Mouse (Mus musculus): ENCODE measurements around the gene Olfr458.
A peak's percentile ranks its signal among the peaks of the same experiment; 100 is the strongest.
"Not testable (repeated sequence)": the region's sequence is repeated elsewhere in the genome, so short reads cannot be mapped to it uniquely, and the experiment has no call there.

Gene Olfr458

GRCm38 (mm10) chr6:42465096-42465495 lies at the start of gene Olfr458:
Olfr458 (minus strand) TSS chr6:42465196.
- no peaks in the 10 kb centered on the region for H3K36me3 ChIP-seq (ENCODE audit: control insufficient read depth, insufficient read depth, low read length, poor library complexity, severe bottlenecking)
- no peaks in the 10 kb centered on the region for H3K27me3 ChIP-seq (ENCODE audit: control insufficient read depth, insufficient read depth, low read length, poor library complexity, severe bottlenecking)
- DNase-seq (ENCODE audit: low read depth, low spot score), result no peak

GRCm38 (mm10) chr6:42513461-42513860 lies 48.5 kb upstream of the Olfr458 start:
- DNase-seq (ENCODE audit: low read depth, low spot score), result no peak
- Histone ChIP-seq H3K36me3 (ENCODE audit: control insufficient read depth, insufficient read depth, low read length, poor library complexity, severe bottlenecking) (no peaks in the 10 kb centered on the region), H3K27me3 (ENCODE audit: control insufficient read depth, insufficient read depth, low read length, poor library complexity, severe bottlenecking) (no peaks in the 10 kb centered on the region)

GRCm38 (mm10) chr6:42509311-42509710 lies 44.3 kb upstream of the Olfr458 start:
- Histone ChIP-seq H3K36me3 (ENCODE audit: control insufficient read depth, insufficient read depth, low read length, poor library complexity, severe bottlenecking) (no peaks in the 10 kb centered on the region; the same call in 1 of the 2 replicates), H3K27me3 (ENCODE audit: control insufficient read depth, insufficient read depth, low read length, poor library complexity, severe bottlenecking) (no peaks in the 10 kb centered on the region)
- DNase-seq (ENCODE audit: low read depth, low spot score), result no peak

- H3K27me3 ChIP-seq (ENCODE audit: control insufficient read depth, insufficient read depth, low read length, poor library complexity, severe bottlenecking), result no peaks in the 10 kb centered on the region
Measured at GRCm38 (mm10) chr6:42503478-42503877, 38.5 kb upstream of the Olfr458 start.

GRCm38 (mm10) chr6:42489731-42490130 lies 24.7 kb upstream of the Olfr458 start:
- DNase-seq (ENCODE audit: low read depth, low spot score), result no peak
- Histone ChIP-seq H3K27me3 (ENCODE audit: control insufficient read depth, insufficient read depth, low read length, poor library complexity, severe bottlenecking) (no peaks in the 10 kb centered on the region), H3K36me3 (ENCODE audit: control insufficient read depth, insufficient read depth, low read length, poor library complexity, severe bottlenecking) (no peaks in the 10 kb centered on the region)

More at GRCm38 (mm10) chr6:42503478-42503877, 38.5 kb upstream of the Olfr458 start:
- no peak for DNase-seq (ENCODE audit: low read depth, low spot score)
- no peaks in the 10 kb centered on the region; the same call in 1 of the 2 replicates for H3K36me3 ChIP-seq (ENCODE audit: control insufficient read depth, insufficient read depth, low read length, poor library complexity, severe bottlenecking)

- H3K27me3 ChIP-seq (ENCODE audit: control insufficient read depth, insufficient read depth, low read length, poor library complexity, severe bottlenecking), result no peaks in the 10 kb centered on the region
- DNase-seq (ENCODE audit: low read depth, low spot score), result no peak
- H3K36me3 ChIP-seq (ENCODE audit: control insufficient read depth, insufficient read depth, low read length, poor library complexity, severe bottlenecking), result no peaks in the 10 kb centered on the region
Measured at GRCm38 (mm10) chr6:42487114-42487513, 22.1 kb upstream of the Olfr458 start, which contains the start of gene Olfr456. Olfr456 (minus strand) TSS chr6:42487214.

GRCm38 (mm10) chr6:42484633-42485032 lies 19.6 kb upstream of the Olfr458 start:
- no peaks in the 10 kb centered on the region for H3K27me3 ChIP-seq (ENCODE audit: control insufficient read depth, insufficient read depth, low read length, poor library complexity, severe bottlenecking)
- H3K36me3 ChIP-seq (ENCODE audit: control insufficient read depth, insufficient read depth, low read length, poor library complexity, severe bottlenecking), result no peaks in the 10 kb centered on the region
- DNase-seq (ENCODE audit: low read depth, low spot score), result no peak

GRCm38 (mm10) chr6:42476235-42476634 lies 11.2 kb upstream of the Olfr458 start, which contains the start of gene Olfr457:
Olfr457 (minus strand) TSS chr6:42476335.
- no peak for DNase-seq (ENCODE audit: low read depth, low spot score)
- no peaks in the 10 kb centered on the region for H3K27me3 ChIP-seq (ENCODE audit: control insufficient read depth, insufficient read depth, low read length, poor library complexity, severe bottlenecking)
- no peaks in the 10 kb centered on the region for H3K36me3 ChIP-seq (ENCODE audit: control insufficient read depth, insufficient read depth, low read length, poor library complexity, severe bottlenecking)

GRCm38 (mm10) chr6:42471298-42471697 lies 6.3 kb upstream of the Olfr458 start:
- not testable (repeated sequence) for DNase-seq (ENCODE audit: low read depth, low spot score); H3K27me3 ChIP-seq (ENCODE audit: control insufficient read depth, insufficient read depth, low read length, poor library complexity, severe bottlenecking); H3K36me3 ChIP-seq (ENCODE audit: control insufficient read depth, insufficient read depth, low read length, poor library complexity, severe bottlenecking)

- no peak for DNase-seq (ENCODE audit: low read depth, low spot score)
- H3K27me3 ChIP-seq (ENCODE audit: control insufficient read depth, insufficient read depth, low read length, poor library complexity, severe bottlenecking), result no peaks in the 10 kb centered on the region
- H3K36me3 ChIP-seq (ENCODE audit: control insufficient read depth, insufficient read depth, low read length, poor library complexity, severe bottlenecking), result no peaks in the 10 kb centered on the region
Measured at GRCm38 (mm10) chr6:42470542-42470941, 5.5 kb upstream of the Olfr458 start.

GRCm38 (mm10) chr6:42447381-42447780 lies 17.6 kb downstream of the Olfr458 start:
- no peak for DNase-seq (ENCODE audit: low read depth, low spot score)
- no peaks in the 10 kb centered on the region for H3K36me3 ChIP-seq (ENCODE audit: control insufficient read depth, insufficient read depth, low read length, poor library complexity, severe bottlenecking)
- H3K27me3 ChIP-seq (ENCODE audit: control insufficient read depth, insufficient read depth, low read length, poor library complexity, severe bottlenecking), result no peaks in the 10 kb centered on the region

GRCm38 (mm10) chr6:42444491-42444890 lies 20.5 kb downstream of the Olfr458 start:
- Histone ChIP-seq H3K36me3 (ENCODE audit: control insufficient read depth, insufficient read depth, low read length, poor library complexity, severe bottlenecking) (no peaks in the 10 kb centered on the region), H3K27me3 (ENCODE audit: control insufficient read depth, insufficient read depth, low read length, poor library complexity, severe bottlenecking) (no peaks in the 10 kb centered on the region)
- DNase-seq (ENCODE audit: low read depth, low spot score), result no peak

GRCm38 (mm10) chr6:42441395-42441794 lies 23.6 kb downstream of the Olfr458 start:
- DNase-seq (ENCODE audit: low read depth, low spot score), result no peak
- Histone ChIP-seq H3K36me3 (ENCODE audit: control insufficient read depth, insufficient read depth, low read length, poor library complexity, severe bottlenecking) (no peaks in the 10 kb centered on the region), H3K27me3 (ENCODE audit: control insufficient read depth, insufficient read depth, low read length, poor library complexity, severe bottlenecking) (no peaks in the 10 kb centered on the region)

- Histone ChIP-seq H3K27me3 (ENCODE audit: control insufficient read depth, insufficient read depth, low read length, poor library complexity, severe bottlenecking) (no peaks in the 10 kb centered on the region), H3K36me3 (ENCODE audit: control insufficient read depth, insufficient read depth, low read length, poor library complexity, severe bottlenecking) (no peaks in the 10 kb centered on the region)
- no peak for DNase-seq (ENCODE audit: low read depth, low spot score)
Measured at GRCm38 (mm10) chr6:42435490-42435889, 29.5 kb downstream of the Olfr458 start.

- Histone ChIP-seq H3K36me3 (ENCODE audit: control insufficient read depth, insufficient read depth, low read length, poor library complexity, severe bottlenecking) (no peaks in the 10 kb centered on the region), H3K27me3 (ENCODE audit: control insufficient read depth, insufficient read depth, low read length, poor library complexity, severe bottlenecking) (no peaks in the 10 kb centered on the region)
- no peak for DNase-seq (ENCODE audit: low read depth, low spot score)
Measured at GRCm38 (mm10) chr6:42434446-42434845, 30.6 kb downstream of the Olfr458 start, which contains the start of gene Tas2r126. Tas2r126 (plus strand) TSS chr6:42434535.

GRCm38 (mm10) chr6:42433554-42433953 lies 31.4 kb downstream of the Olfr458 start:
- Histone ChIP-seq H3K27me3 (ENCODE audit: control insufficient read depth, insufficient read depth, low read length, poor library complexity, severe bottlenecking) (no peaks in the 10 kb centered on the region), H3K36me3 (ENCODE audit: control insufficient read depth, insufficient read depth, low read length, poor library complexity, severe bottlenecking) (no peaks in the 10 kb centered on the region)
- DNase-seq (ENCODE audit: low read depth, low spot score), result peak; percentile 20
